Mouse (Mus musculus) ES-Bruce4 (cell line): Measurements from ENCODE around the gene Marveld3. TPM values are rescaled to one million over a fixed set of nuclear protein-coding genes. Genes with fewer than 3 reads are reported as not detected.

Experiments
- H3K27ac ChIP-seq: 2 replicates; pipeline ENCODE4 v1.5.1; 2012; ENCODE audit warnings: low read length, inconsistent platforms; ENCODE audit not compliant: insufficient read depth
- H3K27me3 ChIP-seq: 2 replicates; pipeline ENCODE4 v1.6.1; 2012; ENCODE audit warnings: mild to moderate bottlenecking, low read length, inconsistent platforms; ENCODE audit not compliant: control insufficient read depth, poor library complexity, insufficient read depth, severe bottlenecking
- H3K36me3 ChIP-seq: 2 replicates; pipeline ENCODE4 v1.6.1; 2012; ENCODE audit warnings: inconsistent platforms, mild to moderate bottlenecking, low read length, moderate library complexity; ENCODE audit not compliant: control insufficient read depth, poor library complexity, insufficient read depth, severe bottlenecking
- H3K4me1 ChIP-seq: one replicate; pipeline ENCODE4 v1.8.1; 2011; ENCODE audit warnings: low read length; ENCODE audit not compliant: control insufficient read depth, insufficient read depth
- H3K4me3 ChIP-seq: 2 replicates; pipeline ENCODE4 v1.5.1; 2011; ENCODE audit warnings: low read depth, mild to moderate bottlenecking, low read length
- H3K9ac ChIP-seq: 2 replicates; pipeline ENCODE4 v1.6.1; 2012; ENCODE audit warnings: low read depth, mild to moderate bottlenecking, inconsistent platforms; ENCODE audit not compliant: poor library complexity, severe bottlenecking
- H3K9me3 ChIP-seq: replicated peaks from 2 replicates; pipeline ENCODE4 v1.6.1; 2012; ENCODE audit warnings: mild to moderate bottlenecking, low read length, inconsistent platforms; ENCODE audit not compliant: control insufficient read depth, poor library complexity, insufficient read depth, severe bottlenecking
- CTCF ChIP-seq: IDR thresholded peaks from one replicate; pipeline ENCODE4 v1.8.1; 2011; ENCODE audit warnings: low read depth, low read length
- EP300 ChIP-seq: IDR thresholded peaks from 2 replicates; pipeline ENCODE4 v1.6.1; 2011; ENCODE audit warnings: low read depth, low read length; ENCODE audit not compliant: insufficient read depth
- POLR2A ChIP-seq: IDR thresholded peaks from one replicate; pipeline ENCODE4 v1.8.1; 2011; ENCODE audit warnings: low read length; ENCODE audit not compliant: insufficient read depth
- polyA plus RNA-seq: library from polyadenylated mRNA; stranded (reverse); fragments of >200 nt; gene quantifications from 2 replicates; pipeline ENCODE4 v1.2.4, GENCODE M21; 2011; ENCODE audit warnings: low read depth; ENCODE audit not compliant: missing spikeins, insufficient read depth, insufficient read length

Gene Marveld3
- polyA plus RNA-seq, 1 experiment = 9.3 TPM

DNA sequence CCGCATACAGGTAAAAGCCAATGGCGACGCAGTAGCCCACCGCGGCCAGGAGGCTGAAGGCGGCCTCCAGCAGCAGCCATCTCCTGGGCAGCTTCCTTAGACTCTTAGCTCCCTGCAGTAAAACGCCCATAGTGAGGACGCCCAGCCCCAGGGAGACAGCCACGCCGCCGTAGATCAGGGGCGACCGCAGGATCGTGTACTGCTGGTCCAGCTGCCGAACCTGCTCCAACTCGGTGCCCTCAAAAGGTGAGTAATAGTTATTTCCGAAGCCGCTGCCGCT, 13.8 kb downstream of the Marveld3 start:
- Histone ChIP-seq H3K36me3 (no peaks in the 10 kb centered on the region), H3K9ac (peak overlapping the region; percentile 45), H3K4me1 (no peaks in the 10 kb centered on the region), H3K9me3 (no peaks in the 10 kb centered on the region), H3K27me3 (peaks cover 2% of the 10 kb centered on the region; the same call in 1 of the 2 replicates), H3K4me3 (peak overlapping the region; percentile 54), H3K27ac (no peak overlapping the region)
- TF ChIP-seq EP300 (no peak), CTCF (no peak), POLR2A (no peak)

DNA sequence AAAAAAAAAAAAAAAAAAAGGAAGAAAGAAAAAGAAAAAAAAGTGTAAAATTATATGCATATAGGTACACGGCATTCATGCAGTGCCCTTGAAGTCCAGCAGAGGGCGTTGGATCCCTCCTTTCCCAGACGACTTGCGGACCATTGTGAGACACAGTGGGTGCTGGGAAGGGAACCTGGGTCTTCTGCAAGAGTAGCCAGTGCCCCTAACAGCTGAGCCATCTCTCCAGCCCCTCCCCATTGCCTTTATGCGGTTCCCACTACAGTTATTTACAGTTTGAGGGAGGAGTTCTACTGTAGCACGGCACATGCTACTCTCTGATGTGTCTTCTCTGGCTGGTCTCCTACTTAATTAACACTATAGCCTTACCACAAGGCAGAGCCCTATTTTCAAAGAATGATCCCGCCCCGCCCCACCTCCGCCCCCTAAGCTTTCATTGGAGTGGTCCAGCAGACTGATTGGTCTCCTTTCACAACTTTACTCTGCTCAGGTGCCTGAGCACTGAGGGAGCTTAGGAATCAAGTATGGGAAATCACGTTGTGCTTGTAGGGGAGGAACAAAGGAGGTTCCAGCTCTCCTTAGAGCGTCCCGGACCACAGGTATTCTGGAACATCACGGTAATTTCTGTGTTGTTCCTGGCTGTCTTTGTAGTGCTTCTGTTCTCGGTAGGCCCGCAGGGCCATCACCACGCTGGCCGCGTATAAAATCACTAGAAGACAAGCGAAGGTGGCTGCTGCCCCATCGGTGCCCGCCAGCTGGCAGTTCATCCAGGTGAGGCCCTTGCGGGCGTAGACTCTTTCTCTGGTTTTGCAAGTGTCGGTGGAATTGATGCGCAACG, 14.3 kb downstream of the Marveld3 start:
- TF ChIP-seq POLR2A (no peak), CTCF (peak; percentile 84), EP300 (no peak)
- peaks cover 2% of the 10 kb centered on the region; the same call in 1 of the 2 replicates for H3K27me3 ChIP-seq
- H3K9ac ChIP-seq = peak overlapping the region; percentile 45
- H3K27ac ChIP-seq = no peak overlapping the region
- peak overlapping the region; percentile 54 for H3K4me3 ChIP-seq
- H3K9me3 ChIP-seq = no peaks in the 10 kb centered on the region
- H3K36me3 ChIP-seq = no peaks in the 10 kb centered on the region
- no peaks in the 10 kb centered on the region for H3K4me1 ChIP-seq

DNA sequence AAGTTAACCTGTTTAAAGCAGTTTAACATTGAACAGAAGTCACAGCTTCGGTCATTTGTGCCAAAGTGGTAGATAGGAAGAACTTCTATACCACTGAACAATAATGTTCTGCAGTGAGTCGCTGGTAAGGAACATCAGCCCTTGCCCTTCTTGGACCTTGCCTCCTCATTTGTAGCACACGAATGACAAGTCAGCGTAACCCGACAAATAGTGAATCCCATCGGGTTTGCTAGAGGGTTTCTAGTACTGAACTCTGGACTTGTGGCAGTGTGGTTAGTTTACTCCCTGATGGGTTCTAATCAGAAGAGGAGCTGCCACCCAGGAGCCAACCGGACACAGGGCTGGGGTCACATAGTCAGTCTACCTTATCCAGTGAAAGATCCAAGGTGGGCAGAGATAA, 15.7 kb downstream of the Marveld3 start:
- Histone ChIP-seq H3K4me1 (no peaks in the 10 kb centered on the region), H3K9ac (no peak overlapping the region), H3K27me3 (peaks cover 2% of the 10 kb centered on the region; the same call in 1 of the 2 replicates), H3K36me3 (no peaks in the 10 kb centered on the region), H3K9me3 (no peaks in the 10 kb centered on the region), H3K27ac (no peak overlapping the region), H3K4me3 (no peak overlapping the region)
- TF ChIP-seq CTCF = no peak
- TF ChIP-seq EP300 = no peak
- TF ChIP-seq POLR2A = no peak

DNA sequence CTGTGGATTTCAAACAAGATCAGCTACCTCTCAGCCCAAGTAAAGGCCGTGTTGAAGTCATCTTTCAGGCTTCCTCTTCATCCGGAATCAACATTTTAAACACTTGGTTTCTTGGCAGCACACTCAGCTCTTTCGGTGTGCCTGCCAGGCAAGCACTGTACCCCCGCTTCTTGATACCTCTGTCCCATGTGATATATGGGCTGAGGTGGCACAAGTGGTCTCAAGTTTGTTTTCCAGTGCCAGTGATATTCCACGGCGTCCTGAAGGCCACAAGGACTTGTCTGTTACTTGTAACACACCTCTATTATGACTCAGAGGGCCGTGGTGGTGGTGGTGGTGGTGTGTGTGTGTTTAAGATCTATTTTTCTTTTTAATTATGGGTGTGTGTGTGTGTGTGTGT, 16.3 kb downstream of the Marveld3 start:
- H3K4me1 ChIP-seq = no peaks in the 10 kb centered on the region
- TF ChIP-seq EP300 (no peak), CTCF (no peak), POLR2A (no peak)
- 0 out of 2 replicates have a peak, but pooled peaks cover 2% of the 10 kb centered on the region for H3K27me3 ChIP-seq
- no peaks in the 10 kb centered on the region for H3K36me3 ChIP-seq
- H3K27ac ChIP-seq = no peak overlapping the region
- no peaks in the 10 kb centered on the region for H3K9me3 ChIP-seq
- no peak overlapping the region for H3K9ac ChIP-seq
- H3K4me3 ChIP-seq = no peak overlapping the region

DNA sequence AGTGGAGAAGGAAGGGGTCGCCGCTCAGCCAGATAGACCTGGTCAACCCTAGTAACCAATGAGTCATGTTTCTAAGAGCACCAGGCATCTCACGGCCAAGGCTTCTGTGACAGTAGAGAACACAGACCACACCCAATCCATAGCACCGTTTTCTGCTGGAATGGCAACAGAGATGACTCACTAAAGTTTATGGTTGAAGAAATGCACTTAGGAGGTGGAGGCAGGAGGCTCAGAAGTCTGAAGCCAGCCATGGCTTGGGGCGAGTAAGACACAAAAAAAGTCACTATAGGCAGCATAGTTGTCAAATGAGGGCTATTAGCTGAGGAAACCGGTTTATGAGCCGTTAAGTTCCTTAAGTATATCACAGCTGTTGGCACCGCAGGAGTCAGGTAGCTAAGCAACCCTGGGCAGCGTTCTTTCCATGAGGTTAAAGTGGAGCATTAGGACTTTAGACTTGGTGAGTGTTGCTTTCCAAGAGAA, 16.8 kb downstream of the Marveld3 start:
- Histone ChIP-seq H3K4me3 (no peak overlapping the region), H3K27me3 (0 out of 2 replicates have a peak, but pooled peaks cover 2% of the 10 kb centered on the region), H3K9me3 (no peaks in the 10 kb centered on the region), H3K27ac (no peak overlapping the region), H3K4me1 (no peaks in the 10 kb centered on the region), H3K9ac (no peak overlapping the region), H3K36me3 (no peaks in the 10 kb centered on the region)
- TF ChIP-seq CTCF (no peak), EP300 (no peak), POLR2A (no peak)

DNA sequence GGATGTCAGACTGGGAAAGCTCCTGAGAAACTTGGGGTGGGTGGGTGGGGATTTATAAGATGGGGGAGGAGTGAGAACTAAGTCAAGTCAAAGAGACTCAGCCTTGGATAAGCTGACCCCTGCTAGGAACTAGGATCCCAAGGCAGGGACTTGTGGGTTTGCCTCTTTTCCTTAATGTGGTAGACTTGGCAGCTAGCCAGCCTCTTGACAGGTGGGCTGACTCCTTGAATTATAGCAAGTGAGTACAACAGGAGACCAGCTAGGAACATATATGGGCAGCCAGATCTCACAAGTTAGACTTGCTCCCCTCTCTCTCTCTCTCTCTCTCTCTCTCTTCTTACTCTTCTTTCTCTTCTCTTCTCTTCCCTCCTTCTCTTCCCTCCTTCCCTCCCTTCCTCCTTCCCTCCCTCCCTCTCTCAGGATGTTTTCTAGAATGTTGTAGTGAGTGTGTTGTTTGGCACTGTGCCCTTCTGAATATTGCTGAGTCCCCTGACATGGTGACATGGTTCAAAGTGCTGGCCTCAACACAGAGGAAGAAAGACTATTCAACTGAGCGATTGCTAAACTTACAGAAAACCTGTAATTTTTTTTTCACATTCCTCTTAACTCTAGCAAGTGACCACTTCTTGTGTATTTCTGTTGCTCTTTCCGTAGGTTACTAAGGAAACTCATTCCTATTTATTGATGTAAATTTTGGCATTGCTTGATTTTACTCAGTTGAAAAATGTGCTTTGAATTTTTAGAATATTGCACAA, 20.2 kb downstream of the Marveld3 start:
- Histone ChIP-seq H3K4me1 (no peaks in the 10 kb centered on the region), H3K36me3 (no peaks in the 10 kb centered on the region), H3K4me3 (no peak overlapping the region), H3K27ac (no peak overlapping the region), H3K27me3 (no peaks in the 10 kb centered on the region), H3K9ac (no peak overlapping the region), H3K9me3 (no peaks in the 10 kb centered on the region)
- TF ChIP-seq POLR2A = no peak
- no peak for TF ChIP-seq EP300
- TF ChIP-seq CTCF = no peak
